Mouse (Mus musculus) retina, postnatal 7 days (tissue): ENCODE data around the gene Ppp1r12c.
"Not testable (repeated sequence)": the region's sequence is repeated elsewhere in the genome, so short reads cannot be mapped to it uniquely, and the experiment has no call there.

ENCODE experiments used
- DNase-seq: peaks from one replicate; pipeline ENCODE4 v3.0.0-alpha.2; 2012; ENCODE audit warnings: low read depth, low spot score

Gene Ppp1r12c

GRCm38 (mm10) chr7:4501558-4502397 lies at the start of gene Ppp1r12c:
Gene Ppp1r12c, minus strand, starts transcription at chr7:4501680.
- peak; percentile 87 for DNase-seq

GRCm38 (mm10) chr7:4547221-4547641 lies 45.8 kb upstream of the Ppp1r12c start, which contains the start of gene Syt5:
Gene Syt5, minus strand, starts transcription at chr7:4547541.
- DNase-seq = peak; percentile 35

- peak; percentile 56 for DNase-seq
These were observed 45.2 kb upstream of the Ppp1r12c start for GRCm38 (mm10) chr7:4546591-4547131.

GRCm38 (mm10) chr7:4546050-4546449 lies 44.6 kb upstream of the Ppp1r12c start:
- no peak for DNase-seq

- no peak for DNase-seq
These were observed 40.5 kb upstream of the Ppp1r12c start for GRCm38 (mm10) chr7:4542013-4542412.

GRCm38 (mm10) chr7:4541344-4541743 lies 39.9 kb upstream of the Ppp1r12c start:
- no peak for DNase-seq

- no peak for DNase-seq
These were observed 37.5 kb upstream of the Ppp1r12c start for GRCm38 (mm10) chr7:4539019-4539418.

GRCm38 (mm10) chr7:4537181-4537580 lies 35.7 kb upstream of the Ppp1r12c start:
- no peak for DNase-seq

GRCm38 (mm10) chr7:4536369-4536768 lies 34.9 kb upstream of the Ppp1r12c start:
- no peak for DNase-seq

- no peak for DNase-seq
These were observed 30.7 kb upstream of the Ppp1r12c start, which contains the start of gene Dnaaf3 for GRCm38 (mm10) chr7:4532005-4532729. Gene Dnaaf3, minus strand, starts transcription at chr7:4532453.

GRCm38 (mm10) chr7:4530166-4530565 lies 28.7 kb upstream of the Ppp1r12c start:
- DNase-seq = not testable (repeated sequence)

GRCm38 (mm10) chr7:4527302-4527689 lies 25.8 kb upstream of the Ppp1r12c start:
- DNase-seq = no peak

- peak; percentile 66 for DNase-seq
These were observed 25.1 kb upstream of the Ppp1r12c start for GRCm38 (mm10) chr7:4526341-4527301.

GRCm38 (mm10) chr7:4524212-4524922 lies 22.9 kb upstream of the Ppp1r12c start, which contains the start of gene Tnni3:
Gene Tnni3, minus strand, starts transcription at chr7:4524229.
- peak; percentile 75 for DNase-seq

GRCm38 (mm10) chr7:4523205-4524130 lies 22.0 kb upstream of the Ppp1r12c start:
- DNase-seq = no peak

- no peak for DNase-seq
These were observed 20.8 kb upstream of the Ppp1r12c start for GRCm38 (mm10) chr7:4522292-4522691.

GRCm38 (mm10) chr7:4521231-4522003 lies 19.9 kb upstream of the Ppp1r12c start:
- DNase-seq = no peak

GRCm38 (mm10) chr7:4518487-4518886 lies 17.0 kb upstream of the Ppp1r12c start:
- no peak for DNase-seq
